Comparison of ENCODE assay signal across 8 mouse cellular contexts in genomic region chr4:57153838-57154237, GRCm38 (mm10). TPM values are rescaled to one million over a fixed set of nuclear protein-coding genes. Genes with fewer than 3 reads are reported as not detected.
DNase-seq lines count a peak whose midpoint lies in the region; ATAC-seq lines count a peak whose summit lies in the region.

No protein-coding gene starts in this region.

- peak overlapping the region; percentile 34 for H3K4me2 ChIP-seq in intestine, embryonic 16.5 days (ENCODE audit: low read depth, low read length)

- peaks cover 69% of the 10 kb centered on the region for H3K4me1 ChIP-seq in erythroblast, embryonic 14.5 days (ENCODE audit: control insufficient read depth)
- peaks cover 6% of the 10 kb centered on the region; the same call in 1 of the 2 replicates for H3K4me1 ChIP-seq in brown adipose tissue, adult 24 weeks (ENCODE audit: control insufficient read depth, insufficient read depth, insufficient read length, low read length)
- H3K4me1 ChIP-seq in intestine, embryonic 16.5 days (ENCODE audit: control insufficient read depth, insufficient read depth, low read length): peaks cover 10% of the 10 kb centered on the region

- no peaks in the 10 kb centered on the region for H3K9me3 ChIP-seq in erythroblast, embryonic 14.5 days (ENCODE audit: control insufficient read depth, low read length)
- H3K9me3 ChIP-seq in intestine, embryonic 16.5 days (ENCODE audit: control insufficient read depth, low read length): no peaks in the 10 kb centered on the region

- peak overlapping the region; percentile 41 for H3K9ac ChIP-seq in intestine, embryonic 16.5 days (ENCODE audit: low read depth, low read length)

- H3K27ac ChIP-seq in brown adipose tissue, adult 24 weeks (replicated peaks; ENCODE audit: low read depth, low read length): no peak overlapping the region
- H3K27ac ChIP-seq in intestine, embryonic 16.5 days (ENCODE audit: low read length): peak overlapping the region; percentile 87

- peak overlapping the region; percentile 64 for H3K4me3 ChIP-seq in erythroblast, embryonic 14.5 days (replicated peaks)
- H3K4me3 ChIP-seq in brown adipose tissue, adult 24 weeks (ENCODE audit: insufficient read depth, low read depth, low read length): peak overlapping the region; percentile 37
- no peak overlapping the region for H3K4me3 ChIP-seq in intestine, embryonic 16.5 days (ENCODE audit: low read length)

- no peak for ATAC-seq in erythroblast, adult 5-6 weeks (replicated peaks; ENCODE audit: low FRiP score, poor library complexity, severe bottlenecking)
- peak; percentile 74 for ATAC-seq in intestine, embryonic 16.5 days

- DNase-seq in lung, adult 18-20 months: peak; percentile 89 to 92
- no peak for DNase-seq in Muller cell, postnatal 12 days (ENCODE audit: inconsistent ontology term)
- no peak for DNase-seq in spleen, postnatal 14 days (ENCODE audit: low spot score in 2 of 2)
- DNase-seq in right cerebral cortex, postnatal 4 days: no peak

- no peaks in the 10 kb centered on the region for H3K27me3 ChIP-seq in erythroblast, embryonic 14.5 days (ENCODE audit: control insufficient read depth)
- no peaks in the 10 kb centered on the region for H3K27me3 ChIP-seq in intestine, embryonic 16.5 days (replicated peaks; ENCODE audit: control insufficient read depth, insufficient read depth, low read length)

- 28% methylated on average over 8 of the region's 8 CpGs for WGBS in intestine, embryonic 16.5 days

- peaks cover 5% of the 10 kb centered on the region for H3K36me3 ChIP-seq in erythroblast, embryonic 14.5 days (ENCODE audit: control insufficient read depth)
- no peaks in the 10 kb centered on the region for H3K36me3 ChIP-seq in intestine, embryonic 16.5 days (ENCODE audit: control insufficient read depth, insufficient read depth, low read length)

RNA-seq across cellular contexts. Expression of gene Epb41l4b, which starts 10.6 kb away (rescaled TPM):
- 0.02 and 0.03 TPM in 2 replicates for polyA plus RNA-seq in erythroblast, embryonic 14.5 days (2012)
- total RNA-seq in erythroblast, adult 5-6 weeks (2015; ENCODE audit: low replicate concordance): 0.63 TPM in 1 of 2 replicates, not detected in the other
- total RNA-seq in erythroblast, adult 5-6 weeks (2017; ENCODE audit: low replicate concordance): 3.9 TPM in 1 of 2 replicates, not detected in the other
- polyA plus RNA-seq in brown adipose tissue, adult 24 weeks (2012; ENCODE audit: insufficient read depth, insufficient read length, missing spikeins): 0.75 and 2.3 TPM in 2 replicates
- polyA plus RNA-seq in intestine, embryonic 16.5 days (2015; fragmentation: Nextera tagmentation; extraction: Ambion mirVana): 13.9 and 16.6 TPM in 2 replicates

Comparison
In these comparisons a context has a peak if more than half of its experiments do, and no peak if none do; other contexts are left out.
1. DNase-seq: peak in lung, adult 18-20 months (2 of 2); none in Muller cell, postnatal 12 days (single experiment), spleen, postnatal 14 days (0 of 2) and right cerebral cortex, postnatal 4 days (single experiment).